Mouse (Mus musculus) layer of hippocampus, postnatal 14 days (tissue): ENCODE results near the gene Rbms1. TPM values are rescaled to one million over a fixed set of nuclear protein-coding genes. Genes with fewer than 3 reads are reported as not detected.

Experiments used
- DNase-seq, 2 experiments: peaks; one replicate each; pipeline ENCODE4 v3.0.0; 2021 to 2022; ENCODE audit warnings: low spot score in 2 of 2, mixed read lengths in 1 of 2
- total RNA-seq, 2 experiments: library from RNA; stranded (reverse); gene quantifications; 2 replicates each; pipeline ENCODE4 v1.2.3; 2021

Gene Rbms1
- total RNA-seq, 2 experiments from 2014 or later = 17.9 to 19.1 TPM

DNA sequence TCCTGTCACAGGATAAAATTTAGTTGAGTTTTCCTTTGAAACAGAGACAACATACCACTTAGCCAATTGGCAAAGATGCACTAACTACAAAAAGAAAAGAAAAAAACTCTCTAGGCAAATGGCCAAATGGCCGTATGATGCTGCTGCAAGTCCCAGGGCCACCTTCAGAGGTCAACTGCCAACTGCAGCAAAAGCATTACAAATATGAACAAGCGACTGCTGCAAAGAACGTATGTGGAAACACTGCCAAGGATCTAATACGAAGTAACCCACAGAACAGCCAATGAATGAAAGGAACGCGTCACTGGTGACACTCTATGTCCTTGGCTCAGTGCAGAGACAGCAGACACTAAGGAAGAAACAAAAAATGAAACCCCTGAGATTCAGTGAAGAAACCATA, 148.2 kb downstream of the Rbms1 start:
- DNase-seq = no peak

DNA sequence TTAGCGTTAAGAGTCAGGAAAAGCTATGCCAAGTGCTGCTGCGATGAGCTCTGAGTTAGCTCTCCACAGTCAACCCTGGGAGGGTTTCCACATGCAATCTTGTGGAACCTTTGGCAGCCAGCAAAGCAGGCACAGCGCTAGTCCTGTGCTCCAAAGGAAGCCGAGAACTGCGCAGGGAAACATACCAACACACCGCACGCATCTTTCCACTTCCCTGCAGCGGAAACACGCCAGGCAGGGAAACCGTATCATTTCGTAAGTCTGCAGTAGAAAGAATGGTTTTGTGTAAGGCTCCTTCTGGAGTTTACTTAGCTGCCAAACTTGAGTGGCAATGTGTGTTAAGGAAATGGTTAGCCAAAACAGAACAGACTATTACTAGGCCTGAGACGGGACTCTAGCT, 150.0 kb downstream of the Rbms1 start:
- DNase-seq = no peak

DNA sequence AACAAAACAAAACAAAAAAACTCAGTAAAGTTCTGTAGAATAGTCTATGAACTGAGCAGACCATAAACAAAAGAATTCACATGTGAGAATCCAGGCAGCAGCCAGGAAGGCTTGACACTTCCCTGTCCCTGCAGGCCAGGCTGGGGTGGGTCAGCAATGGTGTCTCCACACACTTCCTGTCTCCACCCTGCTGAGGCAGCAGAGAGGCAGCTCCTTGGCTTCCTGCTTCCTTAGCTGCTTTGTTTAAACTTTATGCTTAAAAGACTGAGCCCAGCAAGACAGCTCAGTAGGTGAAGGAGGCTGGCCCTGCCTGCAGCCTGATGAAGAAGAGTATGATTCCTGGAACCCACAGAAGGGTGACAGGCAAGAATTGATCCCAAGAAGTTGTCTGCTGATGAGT, 152.4 kb downstream of the Rbms1 start:
- DNase-seq = no peak

DNA sequence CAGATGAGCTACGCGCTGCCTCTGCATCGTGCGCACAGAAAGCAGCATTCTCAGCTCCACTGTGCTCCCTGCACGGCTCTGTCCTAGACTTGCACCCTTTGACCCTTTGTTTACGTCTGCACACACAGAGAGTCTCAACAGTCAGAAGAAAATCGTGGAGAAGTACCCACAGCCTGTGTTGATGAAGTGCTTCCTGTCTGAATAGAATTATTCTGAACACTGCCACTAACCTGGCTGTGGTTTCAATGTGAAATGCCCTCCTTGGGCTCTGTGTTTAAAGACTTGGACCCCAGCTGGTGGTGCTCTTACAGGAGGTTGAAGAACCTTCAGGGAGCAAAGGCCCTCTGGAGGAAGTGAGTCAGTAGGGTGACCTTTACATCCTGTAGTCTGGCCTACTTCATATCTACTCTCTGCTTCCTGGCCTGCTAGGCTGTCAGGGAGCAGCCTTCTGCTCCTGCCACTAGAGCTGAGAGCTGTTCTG, 153.5 kb downstream of the Rbms1 start:
- no peak for DNase-seq

DNA sequence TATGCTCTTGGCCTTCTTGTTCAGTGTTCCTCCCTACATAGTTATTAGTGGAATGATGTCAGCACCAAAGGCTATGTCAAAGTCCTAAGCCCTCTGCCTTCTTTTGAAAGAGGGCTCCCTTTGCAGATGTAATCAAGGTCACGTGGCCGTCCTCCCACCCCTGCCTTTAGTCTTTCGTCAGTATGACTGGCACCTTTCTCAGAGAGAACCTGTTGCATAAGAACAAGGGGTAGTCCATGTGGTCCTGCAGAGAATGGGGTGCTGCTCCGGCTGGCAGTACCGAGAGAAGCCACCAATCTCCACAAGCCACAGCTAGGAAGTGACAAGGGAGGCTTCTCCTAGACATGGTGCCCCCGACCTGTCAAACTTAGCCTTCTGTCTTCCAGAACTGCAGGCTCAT, 154.2 kb downstream of the Rbms1 start:
- DNase-seq = no peak

DNA sequence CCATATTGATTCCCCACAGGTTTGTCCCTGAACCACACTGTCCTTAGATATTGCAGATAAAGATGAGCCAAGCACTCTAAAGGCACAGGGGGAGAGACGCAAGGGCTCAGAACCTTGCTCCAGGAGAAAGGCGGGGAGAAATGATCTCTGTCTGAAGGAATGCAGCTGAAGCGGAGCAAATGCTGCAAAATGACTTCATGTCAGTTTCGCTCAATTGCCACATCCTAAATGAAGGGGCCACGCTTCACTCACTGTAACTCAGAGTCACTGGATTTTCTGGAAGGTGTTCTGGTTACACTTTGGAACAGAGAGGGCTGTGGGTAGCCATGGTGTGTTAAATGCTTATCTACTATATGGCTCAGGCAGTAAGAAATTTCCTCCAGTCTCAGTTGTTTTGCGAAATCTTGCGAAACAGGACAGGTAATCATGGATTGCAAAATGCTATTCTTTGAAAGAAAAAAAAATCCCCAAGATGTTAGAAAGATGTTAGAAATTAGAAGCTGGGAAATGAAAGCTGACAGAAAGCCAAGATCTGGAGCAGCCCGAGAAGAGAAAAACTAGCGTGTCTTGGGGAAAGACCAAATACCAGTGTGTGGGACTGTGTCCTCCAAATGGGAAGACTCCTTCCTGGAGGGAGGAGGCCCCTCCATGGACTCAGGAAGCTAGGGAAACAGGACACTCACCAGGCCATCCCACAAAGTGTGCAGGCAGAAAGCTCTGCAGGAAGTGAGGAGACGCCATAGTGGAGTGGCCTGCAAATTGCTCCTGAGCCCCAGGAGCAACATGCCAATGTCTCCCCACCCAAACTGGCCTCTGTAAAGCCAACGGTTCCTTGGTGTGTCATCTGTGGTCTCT, 155.4 kb downstream of the Rbms1 start:
- no peak for DNase-seq

DNA sequence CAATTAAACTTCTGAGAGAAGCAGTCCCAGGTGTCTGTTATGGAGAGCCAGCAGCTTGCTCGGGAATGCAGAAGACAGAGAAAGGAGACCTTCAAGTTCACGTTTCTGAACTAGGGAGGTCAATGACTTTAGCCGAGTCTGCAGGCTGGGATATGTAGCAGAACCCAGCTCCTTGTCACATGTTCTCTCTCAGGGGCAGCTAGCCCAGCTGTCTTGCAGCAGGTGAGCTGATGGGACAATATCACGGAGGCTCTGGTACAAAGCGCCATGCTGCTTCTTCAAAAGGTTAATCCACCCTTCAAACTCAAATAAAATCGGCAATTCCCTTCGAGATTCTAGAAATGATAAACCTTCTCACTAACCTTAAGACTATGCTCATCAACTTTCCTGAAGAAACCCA, 158.2 kb downstream of the Rbms1 start:
- DNase-seq = no peak

DNA sequence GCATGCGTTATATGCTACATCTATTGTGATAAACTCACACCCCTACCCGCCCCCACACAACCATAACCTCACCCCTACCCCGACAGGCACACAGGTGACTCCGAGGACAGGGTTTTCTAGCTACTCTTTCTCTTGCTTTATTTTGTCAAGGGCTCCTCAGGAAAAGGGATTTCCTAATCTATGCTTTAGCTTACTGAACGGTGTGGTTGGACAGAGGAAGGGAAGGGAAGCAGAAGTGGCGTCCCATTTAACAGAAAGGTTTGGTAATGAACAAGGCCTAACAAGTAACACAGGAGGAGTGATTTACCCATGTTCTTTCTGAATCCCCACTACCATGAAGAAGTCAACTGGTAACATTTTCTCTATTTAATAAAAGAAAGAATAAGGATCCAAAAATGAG, 159.6 kb downstream of the Rbms1 start:
- DNase-seq = no peak

DNA sequence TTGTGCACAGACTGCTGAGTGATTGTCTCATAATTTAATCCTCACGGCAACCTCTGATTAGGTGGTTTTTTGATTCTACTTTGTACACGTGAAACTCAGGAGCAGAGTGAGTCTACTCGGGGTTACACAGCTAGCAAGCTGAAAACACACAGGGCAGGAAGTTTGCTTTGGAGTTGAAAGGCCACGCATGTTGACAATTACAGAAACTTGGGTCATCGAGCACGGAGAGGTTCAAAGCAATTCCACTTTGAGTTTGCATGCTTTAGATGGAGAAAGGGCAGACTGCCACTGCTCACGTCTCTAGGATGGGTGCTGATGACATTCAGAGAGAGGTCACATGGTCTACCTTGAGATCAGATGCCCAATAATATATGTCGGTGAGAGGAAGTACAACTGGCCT, 160.2 kb downstream of the Rbms1 start:
- DNase-seq = no peak

DNA sequence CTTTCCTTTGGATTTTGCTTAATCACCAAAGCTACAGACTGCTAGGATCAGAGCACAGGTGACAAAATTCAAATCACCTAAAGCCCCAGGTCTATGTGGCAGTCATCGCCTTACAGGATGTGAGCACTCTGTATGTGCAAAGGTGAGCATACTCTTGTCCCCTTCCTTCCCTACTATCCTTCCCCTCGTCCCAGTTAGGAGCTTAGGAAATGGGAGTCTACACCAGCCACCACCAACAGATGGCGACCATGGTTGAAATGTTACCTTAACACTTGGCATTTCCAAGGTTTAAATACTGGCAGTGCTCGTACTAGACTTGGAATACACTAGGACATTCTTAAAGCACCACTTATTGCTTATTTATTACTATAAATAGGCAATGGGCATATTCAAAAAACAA, 160.8 kb downstream of the Rbms1 start:
- DNase-seq = no peak

DNA sequence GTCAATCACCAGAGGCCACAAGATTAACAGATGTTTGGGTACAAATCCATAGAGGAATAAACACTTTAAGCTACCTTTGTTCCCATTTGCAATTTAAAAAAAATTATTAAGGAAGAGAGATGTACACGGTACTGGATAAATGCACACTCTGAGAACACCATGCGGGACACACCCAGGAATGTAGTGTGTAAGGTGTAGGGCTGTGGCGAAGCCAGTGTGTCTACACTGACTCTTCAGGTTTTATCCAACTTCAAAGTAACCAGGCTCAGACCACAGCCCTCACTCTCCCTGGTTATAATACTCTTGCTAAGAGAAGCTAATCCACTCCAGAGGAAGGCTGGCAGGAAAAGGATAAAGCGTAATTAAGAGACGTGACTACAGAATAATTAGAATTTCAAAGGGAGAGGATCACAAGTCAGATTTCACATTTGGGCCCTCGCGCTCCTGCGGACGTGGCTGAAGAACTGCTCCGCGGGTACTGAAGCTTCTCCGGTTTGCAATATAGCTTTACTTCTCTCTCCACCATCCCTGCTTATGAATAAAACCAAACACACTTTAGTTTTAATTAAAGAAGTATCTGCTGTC, 161.3 kb downstream of the Rbms1 start:
- DNase-seq = no peak

DNA sequence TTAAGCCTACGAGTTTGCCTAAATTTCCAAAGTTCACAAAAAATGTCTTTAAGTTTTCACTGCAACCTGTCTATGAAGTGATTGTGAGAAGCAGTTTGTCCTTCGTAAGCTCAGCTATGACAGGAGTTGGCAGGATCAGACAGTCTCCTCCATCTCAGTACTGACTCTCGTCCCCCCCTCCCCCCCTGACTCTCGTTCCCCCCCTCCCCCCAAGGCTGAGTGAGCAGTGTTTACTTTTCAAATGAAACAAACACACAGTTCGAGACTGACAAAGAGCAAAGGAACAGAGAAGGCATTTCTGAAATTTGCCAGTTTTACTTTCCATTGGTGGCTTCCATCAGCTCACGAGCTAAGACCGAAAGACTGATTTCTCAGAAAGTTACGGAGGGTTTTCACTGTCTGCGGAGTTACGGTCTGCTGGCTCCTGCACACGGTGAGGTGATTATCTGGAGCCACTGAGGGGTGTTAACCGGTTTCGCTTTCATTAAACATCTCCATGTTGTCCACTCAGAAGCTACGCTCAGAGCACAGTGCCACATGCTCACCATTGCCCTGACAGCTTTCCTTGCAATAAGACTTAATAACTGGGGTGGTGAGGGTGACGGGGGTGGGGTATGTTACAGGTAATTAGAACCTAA, 162.0 kb downstream of the Rbms1 start:
- no peak for DNase-seq

DNA sequence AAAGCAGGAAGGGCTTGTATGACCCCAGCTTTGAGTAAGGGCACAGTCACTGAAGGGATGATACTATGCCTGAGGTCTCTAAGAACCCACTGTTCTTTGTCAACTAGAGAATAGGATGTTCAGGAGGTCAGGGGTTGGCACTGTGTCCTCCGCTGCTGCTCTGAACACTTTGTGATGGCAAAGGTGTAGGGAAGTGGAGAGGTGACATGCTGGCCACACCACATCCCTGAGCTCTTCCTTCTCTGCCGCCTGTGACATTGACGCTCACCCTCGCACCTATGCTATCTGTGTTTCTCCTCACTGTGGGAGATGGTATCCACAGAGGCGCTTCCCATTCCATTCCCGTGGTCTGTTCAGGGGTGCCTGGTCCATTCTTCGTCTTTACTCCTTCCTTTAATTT, 163.2 kb downstream of the Rbms1 start:
- no peak for DNase-seq

DNA sequence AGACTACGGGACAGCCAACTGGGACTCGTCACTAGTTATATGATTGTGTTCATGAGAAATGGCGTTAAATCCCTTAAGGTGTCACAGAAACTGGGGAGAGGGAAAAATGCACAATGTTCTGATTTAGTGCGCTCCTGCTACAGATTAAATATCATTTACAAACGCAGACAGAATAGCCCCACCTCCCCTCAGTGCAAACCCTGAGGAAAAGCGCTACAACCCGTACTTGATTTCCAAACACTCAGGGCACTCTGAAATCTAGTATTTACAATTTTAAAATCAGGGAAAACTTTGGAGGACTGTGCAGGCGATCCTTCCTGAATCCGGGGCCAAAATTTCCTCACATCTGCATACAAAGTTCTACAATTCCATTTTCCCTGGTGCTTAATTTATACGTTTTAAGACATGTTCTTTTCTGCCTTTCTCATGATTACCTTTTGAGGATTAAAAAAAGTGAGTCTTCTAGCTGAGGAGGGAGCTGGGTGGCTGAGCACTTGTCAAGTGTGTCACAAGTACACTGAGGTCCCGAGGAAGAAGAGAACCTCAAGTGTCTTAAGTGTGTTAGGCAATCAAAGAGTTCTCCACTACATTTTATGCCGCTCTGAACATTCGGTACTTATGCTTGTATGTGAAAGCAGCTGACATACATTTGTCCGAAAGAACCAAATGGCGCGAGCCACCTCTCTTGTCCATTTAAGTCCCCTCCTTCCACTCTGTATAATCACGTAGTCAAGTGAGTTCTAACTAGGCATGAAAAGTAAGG, 164.0 kb downstream of the Rbms1 start:
- no peak for DNase-seq

DNA sequence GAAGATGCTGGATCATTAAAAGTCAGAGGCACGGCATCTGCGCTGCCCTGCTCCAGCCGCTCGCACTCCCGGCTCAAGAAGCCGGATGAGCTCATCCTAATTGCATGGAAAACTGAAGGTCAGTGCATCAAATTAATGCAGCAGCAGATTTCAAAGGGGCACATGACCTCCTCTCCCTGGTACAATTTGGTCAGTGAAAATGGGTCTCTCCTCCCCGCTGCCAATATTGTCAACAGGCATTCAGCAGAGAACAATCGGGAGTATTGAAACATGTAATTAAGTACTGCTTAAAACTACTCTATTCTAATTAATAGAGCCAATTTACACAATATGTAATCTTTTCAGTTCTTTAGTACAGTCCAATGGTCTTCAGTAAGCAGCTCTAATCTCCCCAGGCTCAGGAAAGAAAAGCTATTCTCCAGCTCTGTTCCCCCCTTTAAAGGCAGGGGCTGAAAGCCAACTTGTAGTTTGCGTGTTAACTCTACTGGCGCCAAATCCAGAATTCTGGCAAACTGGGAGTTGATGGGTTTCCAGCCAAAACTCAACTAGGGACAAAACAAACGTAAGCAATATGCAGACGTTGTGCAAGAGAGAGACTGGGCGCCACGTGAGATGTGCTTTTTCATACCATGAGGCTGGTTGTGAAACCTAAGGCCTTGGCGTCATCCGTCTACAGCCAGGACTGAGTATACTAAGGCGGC, 165.9 kb downstream of the Rbms1 start:
- no peak for DNase-seq

DNA sequence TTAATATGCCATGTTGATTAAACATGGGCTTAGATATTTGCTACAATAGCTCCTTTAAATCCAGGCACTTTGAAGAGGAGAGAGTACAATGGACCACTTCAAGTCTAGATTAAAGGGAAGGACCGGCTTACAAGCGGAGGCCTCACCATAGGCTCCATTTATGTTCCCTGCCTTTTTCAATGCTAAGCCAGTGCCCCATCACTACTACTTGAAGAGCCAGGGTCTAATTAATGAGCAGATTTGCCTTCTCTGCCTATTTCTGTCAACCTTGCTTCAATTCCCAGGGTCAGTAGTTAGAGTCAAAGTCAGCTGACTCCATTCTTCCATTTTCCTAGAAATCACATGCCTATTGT, 166.4 kb downstream of the Rbms1 start:
- DNase-seq = no peak

DNA sequence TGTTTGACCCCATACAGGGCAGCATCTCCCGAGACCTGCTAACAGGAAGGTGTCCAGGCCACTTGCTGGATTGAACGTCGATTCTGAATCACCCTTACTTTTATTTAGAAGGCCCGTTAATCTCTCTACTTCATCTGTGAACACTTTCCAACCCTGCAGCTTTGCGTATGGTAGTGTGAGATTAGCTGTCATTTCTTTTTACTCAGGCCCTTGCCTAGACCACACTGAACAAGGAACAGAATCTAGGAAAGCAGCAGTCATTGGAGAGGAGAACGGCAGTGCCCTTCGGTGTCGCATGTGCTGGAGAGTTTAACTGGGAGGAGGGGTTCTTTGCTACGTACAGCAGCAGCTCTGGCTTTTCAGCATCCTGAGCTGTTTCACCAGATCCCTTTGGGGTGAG, 167.1 kb downstream of the Rbms1 start:
- DNase-seq = no peak

DNA sequence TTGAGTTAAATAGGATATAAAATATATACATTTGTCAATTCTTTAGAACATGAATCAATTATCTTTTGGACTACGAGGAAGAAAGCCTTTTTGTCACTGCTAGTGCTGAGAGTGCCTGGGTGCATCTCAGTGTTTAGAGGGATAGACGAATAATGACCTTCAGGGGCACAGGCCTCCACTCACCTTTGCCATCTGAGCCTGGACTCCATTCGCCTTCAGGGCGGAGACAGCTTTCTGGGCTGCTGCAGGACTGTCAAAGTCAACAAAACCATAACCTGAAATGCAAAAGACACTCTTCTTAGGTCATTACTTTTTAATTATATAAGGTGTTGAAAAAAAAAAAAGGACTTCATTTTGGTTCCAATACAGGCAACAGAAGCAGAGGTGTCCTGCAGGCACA, 170.5 kb downstream of the Rbms1 start:
- DNase-seq = no peak

DNA sequence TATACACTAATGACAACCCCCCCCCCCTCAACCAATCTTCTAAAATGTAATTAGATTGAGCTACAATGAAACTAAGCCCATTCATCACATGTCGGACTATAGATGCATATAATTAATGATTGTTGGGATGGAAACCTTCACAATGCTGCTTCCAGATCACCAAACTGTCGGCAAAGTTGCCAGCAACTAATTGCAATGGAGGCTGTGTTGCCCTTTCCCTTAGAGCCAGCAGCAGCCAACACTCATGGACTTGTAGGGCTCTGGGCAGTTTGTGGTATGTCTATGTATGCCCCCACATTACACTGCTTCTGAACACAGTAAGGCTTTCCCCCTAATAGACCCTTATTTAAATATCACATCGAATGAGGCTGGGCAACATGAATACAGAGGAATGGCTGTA, 173.9 kb downstream of the Rbms1 start:
- DNase-seq = no peak

DNA sequence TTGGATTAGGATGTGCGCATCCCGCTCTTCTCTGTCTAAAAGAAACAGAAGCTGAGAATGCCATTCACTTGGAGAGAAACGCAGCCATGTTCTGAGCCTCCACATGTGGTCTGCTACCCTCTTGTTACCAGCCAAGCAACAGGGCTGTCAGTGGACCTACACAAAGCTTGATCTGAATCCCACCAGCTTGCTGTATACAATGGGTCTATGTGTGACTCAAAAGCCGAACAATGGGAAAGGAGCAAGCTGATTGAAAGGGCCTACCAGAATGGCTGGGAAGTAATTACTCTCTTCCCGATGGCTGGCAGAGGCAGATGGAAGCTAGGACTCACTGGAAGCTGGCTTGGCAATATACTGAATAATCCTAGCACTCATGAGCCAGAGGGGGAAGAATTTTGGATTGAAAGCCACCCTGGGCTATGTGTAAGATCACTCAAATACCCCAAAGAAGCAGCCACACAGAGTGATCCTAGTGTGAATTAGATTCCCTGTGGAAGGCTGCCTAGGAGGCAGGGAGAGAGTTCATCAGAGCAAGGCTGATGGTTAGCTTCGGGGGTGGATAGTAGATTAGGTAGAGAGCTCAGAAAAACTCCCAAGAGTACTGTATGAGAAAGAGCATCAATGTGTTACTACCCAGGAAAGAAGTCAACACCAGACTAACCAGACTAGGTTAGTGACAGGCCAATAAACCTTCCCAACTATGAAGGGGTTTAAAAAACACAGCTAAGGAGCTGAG, 174.7 kb downstream of the Rbms1 start:
- no peak for DNase-seq
